Comparison of ENCODE assay signal across 38 mouse cellular contexts in genomic region chr11:98630646-98631045, GRCm38 (mm10). TPM values are rescaled to one million over a fixed set of nuclear protein-coding genes. Genes with fewer than 3 reads are reported as not detected.
"Had no signal": no experiment of that assay in that cellular context is flagged by ENCODE, and none has a peak within 500 bp of the region (broad histone marks: within the 10 kb centered on the region; RNA-seq: fewer than 3 reads in every experiment).

No protein-coding gene starts in this region.

- H3K9me3 ChIP-seq: heart, embryonic 12.5 days; hindbrain, embryonic 12.5 days; intestine, embryonic 15.5 days; limb, embryonic 15.5 days; liver, embryonic 13.5 days; liver, embryonic 15.5 days had no signal

- H3K4me3 ChIP-seq: gastrocnemius, adult 2 months; heart, adult 2 months; heart, embryonic 12.5 days; hindbrain, embryonic 12.5 days; intestine, embryonic 15.5 days; layer of hippocampus, adult 2 months; left cerebral cortex, adult 2 months; limb, embryonic 13.5 days; limb, embryonic 15.5 days; liver, embryonic 13.5 days; liver, embryonic 15.5 days had no signal

- H3K27ac ChIP-seq: gastrocnemius, adult 2 months; heart, adult 2 months; hindbrain, embryonic 12.5 days; hindbrain, embryonic 14.5 days; intestine, embryonic 15.5 days; layer of hippocampus, adult 2 months; left cerebral cortex, adult 2 months; limb, embryonic 13.5 days; limb, embryonic 15.5 days; liver, embryonic 13.5 days; liver, embryonic 15.5 days had no signal

- DNase-seq: gastrocnemius, adult 2 months; gastrocnemius, postnatal 10 days; gastrocnemius, postnatal 25 days; heart, adult 2 months; heart, postnatal 14 days; heart, postnatal 36 days; kidney, adult 18-20 months; kidney, adult 8-10 months; kidney, postnatal 10 days; kidney, postnatal 25 days; kidney, postnatal 4 days; left cerebral cortex, postnatal 4 days; liver, embryonic 13.5 days had no signal

- H3K36me3 ChIP-seq: heart, embryonic 12.5 days; hindbrain, embryonic 12.5 days; intestine, embryonic 15.5 days; limb, embryonic 13.5 days; limb, embryonic 15.5 days; liver, embryonic 13.5 days; liver, embryonic 15.5 days had no signal

- H3K27me3 ChIP-seq: intestine, embryonic 15.5 days; limb, embryonic 13.5 days; limb, embryonic 15.5 days had no signal

- H3K4me1 ChIP-seq: heart, embryonic 12.5 days; hindbrain, embryonic 12.5 days; intestine, embryonic 15.5 days; limb, embryonic 13.5 days; limb, embryonic 15.5 days; liver, embryonic 13.5 days; liver, embryonic 15.5 days had no signal

RNA-seq across cellular contexts. Expression of gene Gsdma3, which starts 4.5 kb away (rescaled TPM):
- total RNA-seq: hematopoietic stem cell, adult 5-6 weeks; layer of hippocampus, adult 2 months; layer of hippocampus, postnatal 25 days; left cerebral cortex, postnatal 25 days; left cerebral cortex, postnatal 4 days had no signal
- polyA plus RNA-seq: frontal cortex, adult 2 months; heart, adult 2 months; heart, embryonic 12.5 days; heart, embryonic 14.5 days; hindbrain, embryonic 12.5 days; hindbrain, embryonic 14.5 days; hindbrain, embryonic 16.5 days; inflammation-experienced regulatory T-cells, adult 6 months; intestine, embryonic 15.5 days; intestine, postnatal 0 days; kidney, embryonic 14.5 days; kidney, embryonic 16.5 days; limb, embryonic 11.5 days; limb, embryonic 13.5 days; limb, embryonic 15.5 days; liver, embryonic 11.5 days; liver, embryonic 13.5 days; liver, embryonic 15.5 days had no signal

RNA-seq across cellular contexts. Expression of gene Gm12355, which starts 5.2 kb away (rescaled TPM):
- polyA plus RNA-seq: heart, adult 2 months had no signal

RNA-seq across cellular contexts. Expression of gene Gsdma2, which starts 15.9 kb away (rescaled TPM):
- total RNA-seq: gastrocnemius, postnatal 10 days; gastrocnemius, postnatal 25 days; gastrocnemius, postnatal 4 days; heart, adult 2 months; heart, postnatal 36 days; hematopoietic stem cell, adult 5-6 weeks; layer of hippocampus, adult 2 months; layer of hippocampus, postnatal 10 days; left cerebral cortex, adult 2 months; left cerebral cortex, postnatal 10 days; left cerebral cortex, postnatal 25 days; left cerebral cortex, postnatal 4 days had no signal
- polyA plus RNA-seq: frontal cortex, adult 2 months; heart, adult 2 months; heart, embryonic 12.5 days; heart, embryonic 14.5 days; hindbrain, embryonic 12.5 days; hindbrain, embryonic 14.5 days; hindbrain, embryonic 16.5 days; inflammation-experienced regulatory T-cells, adult 6 months; kidney, embryonic 14.5 days; kidney, embryonic 16.5 days; limb, embryonic 11.5 days; limb, embryonic 13.5 days; limb, embryonic 15.5 days; liver, embryonic 11.5 days; liver, embryonic 13.5 days; liver, embryonic 15.5 days had no signal

RNA-seq across cellular contexts. Expression of gene Lrrc3c, which starts 32.6 kb away (rescaled TPM):
- total RNA-seq: gastrocnemius, adult 2 months; gastrocnemius, postnatal 10 days; gastrocnemius, postnatal 25 days; gastrocnemius, postnatal 4 days; heart, adult 2 months; heart, postnatal 14 days; heart, postnatal 36 days; hematopoietic stem cell, adult 5-6 weeks; layer of hippocampus, adult 2 months; layer of hippocampus, postnatal 10 days; layer of hippocampus, postnatal 25 days; left cerebral cortex, adult 2 months; left cerebral cortex, postnatal 10 days; left cerebral cortex, postnatal 25 days; left cerebral cortex, postnatal 4 days had no signal
- polyA plus RNA-seq: frontal cortex, adult 2 months; heart, adult 2 months; heart, embryonic 12.5 days; heart, embryonic 14.5 days; heart, embryonic 16.5 days; hindbrain, embryonic 12.5 days; hindbrain, embryonic 14.5 days; hindbrain, embryonic 16.5 days; inflammation-experienced regulatory T-cells, adult 6 months; intestine, embryonic 15.5 days; intestine, postnatal 0 days; kidney, embryonic 14.5 days; kidney, embryonic 16.5 days; limb, embryonic 11.5 days; limb, embryonic 13.5 days; limb, embryonic 15.5 days; liver, embryonic 11.5 days; liver, embryonic 13.5 days; liver, embryonic 15.5 days had no signal

RNA-seq across cellular contexts. Expression of gene Gsdma, which starts 33.5 kb away (rescaled TPM):
- total RNA-seq: gastrocnemius, postnatal 10 days; gastrocnemius, postnatal 4 days; heart, adult 2 months; heart, postnatal 14 days; heart, postnatal 36 days; hematopoietic stem cell, adult 5-6 weeks; layer of hippocampus, adult 2 months; layer of hippocampus, postnatal 10 days; layer of hippocampus, postnatal 25 days; left cerebral cortex, adult 2 months; left cerebral cortex, postnatal 25 days; left cerebral cortex, postnatal 4 days had no signal
- polyA plus RNA-seq: heart, embryonic 12.5 days; heart, embryonic 14.5 days; heart, embryonic 16.5 days; hindbrain, embryonic 12.5 days; hindbrain, embryonic 14.5 days; inflammation-experienced regulatory T-cells, adult 6 months; kidney, embryonic 14.5 days; kidney, embryonic 16.5 days; liver, embryonic 11.5 days; liver, embryonic 13.5 days; liver, embryonic 15.5 days had no signal
